Mouse (Mus musculus): ENCODE measurements around the gene Gm9803.

The Gm9803 gene

DNA sequence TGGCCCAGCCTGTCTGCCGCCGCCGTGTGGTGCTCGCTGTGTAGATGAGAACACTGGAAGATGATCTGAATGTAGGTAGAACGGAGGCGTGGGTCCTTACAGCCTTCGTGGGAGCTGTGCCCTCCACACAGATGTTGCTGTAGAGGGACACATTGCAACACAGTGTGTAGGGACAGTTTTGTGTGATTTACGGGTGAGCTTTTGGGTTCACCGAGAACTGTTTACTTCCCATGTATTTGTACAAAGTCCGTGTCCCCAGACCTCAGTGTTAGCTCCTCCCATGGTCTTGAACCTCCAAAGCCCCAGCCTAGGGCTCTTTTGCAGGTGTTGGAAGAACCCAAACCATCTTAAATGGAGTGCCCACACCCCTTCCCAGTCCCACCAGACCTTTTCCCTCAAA is 10.9 kb upstream of the Gm9803 start:
- no peak for DNase-seq (ENCODE audit: low spot score in 2 of 2)

DNA sequence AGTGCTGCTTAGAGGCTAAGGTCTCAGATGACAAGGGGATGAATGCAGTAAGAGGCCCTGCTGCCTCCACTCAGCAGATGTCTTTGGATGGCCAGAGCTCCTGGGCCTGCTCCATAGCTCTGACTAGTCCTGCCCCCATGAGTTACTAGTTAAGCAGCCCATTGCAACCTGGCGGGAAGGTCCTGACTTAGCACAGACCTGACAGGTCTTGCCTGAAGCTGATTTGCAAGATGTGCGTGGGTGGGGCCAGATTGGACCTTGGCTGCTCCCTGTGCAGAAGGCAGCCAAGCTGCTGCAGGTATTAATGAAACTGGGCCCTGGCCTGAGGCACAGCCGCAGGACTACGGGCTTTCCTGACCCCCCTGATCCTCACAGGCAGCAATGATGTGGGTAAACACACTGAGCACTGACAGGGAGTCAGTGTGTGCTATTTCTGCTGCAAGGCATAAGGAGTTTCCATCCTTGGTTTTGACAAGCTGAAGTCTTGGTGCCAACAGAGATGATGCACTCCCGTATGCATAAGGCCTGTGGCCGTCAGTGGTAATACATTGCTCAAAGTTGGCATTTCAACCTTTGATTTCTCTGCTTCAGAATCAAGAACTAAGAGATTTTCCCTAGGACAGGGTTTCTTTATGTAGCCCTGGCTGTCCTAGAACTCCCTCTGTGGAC is 6.8 kb upstream of the Gm9803 start:
- no peak for DNase-seq (ENCODE audit: low spot score in 2 of 2)

DNA sequence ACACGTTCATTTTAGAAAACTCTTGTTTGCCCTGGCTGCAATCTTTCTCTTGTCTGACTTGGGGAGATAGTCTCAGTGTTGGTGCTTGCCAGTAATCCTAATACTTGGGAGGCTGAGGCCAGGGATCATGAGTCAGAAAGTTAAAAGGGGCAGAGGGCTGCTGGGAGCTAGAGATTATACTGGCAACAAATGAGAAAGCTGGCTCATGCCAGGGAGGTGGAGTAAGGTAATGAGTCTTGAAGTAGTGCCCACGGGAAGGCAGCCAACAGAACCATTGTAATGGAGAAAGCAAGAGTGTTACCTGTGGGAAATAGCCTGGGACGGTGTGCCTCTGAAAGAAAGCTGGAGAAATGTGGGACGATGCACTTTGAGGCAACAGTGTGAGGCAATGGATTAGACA is 6.0 kb upstream of the Gm9803 start:
- DNase-seq (ENCODE audit: low spot score in 2 of 2), result no peak

DNA sequence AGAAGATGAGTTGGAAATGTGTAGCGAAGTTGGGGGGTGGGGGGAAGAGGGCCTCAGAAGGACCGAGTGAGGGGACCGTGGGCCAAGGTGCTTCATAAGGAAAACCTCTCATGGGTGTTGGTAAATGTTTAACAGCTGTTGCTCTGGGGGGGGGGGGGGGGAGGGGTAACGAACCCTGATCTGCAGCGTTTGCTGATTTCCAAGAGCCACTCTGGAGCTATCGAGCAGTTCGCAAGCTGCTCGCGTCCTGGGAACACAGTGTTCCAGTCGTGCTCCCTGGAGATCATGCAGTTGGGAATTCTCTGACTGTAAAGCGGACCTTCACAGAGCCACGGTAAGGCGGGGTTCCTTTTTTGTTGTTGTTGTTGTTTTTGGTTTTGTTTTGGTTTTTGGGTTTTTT is 5.5 kb upstream of the Gm9803 start:
- no peak for DNase-seq (ENCODE audit: low spot score in 2 of 2)

DNA sequence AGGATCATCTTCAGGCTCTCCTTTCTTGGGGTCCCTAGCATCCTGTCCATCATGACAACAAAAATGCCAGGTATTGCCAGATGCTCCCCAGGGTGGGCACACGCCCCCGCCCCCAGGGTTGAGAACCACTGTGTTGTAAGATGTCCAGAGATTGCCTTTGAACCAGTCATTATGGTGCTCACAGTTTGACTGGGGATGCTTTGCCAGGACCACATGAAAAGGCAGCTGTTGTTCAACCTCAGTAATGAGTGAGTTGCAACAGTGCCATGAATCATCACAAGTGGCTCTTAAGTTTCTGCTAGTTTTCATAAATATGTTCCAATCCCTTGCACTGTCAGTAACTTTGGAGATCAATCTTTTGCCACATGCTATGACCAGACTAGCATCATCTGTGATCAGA is 3.9 kb upstream of the Gm9803 start:
- no peak for DNase-seq (ENCODE audit: low spot score in 2 of 2)

DNA sequence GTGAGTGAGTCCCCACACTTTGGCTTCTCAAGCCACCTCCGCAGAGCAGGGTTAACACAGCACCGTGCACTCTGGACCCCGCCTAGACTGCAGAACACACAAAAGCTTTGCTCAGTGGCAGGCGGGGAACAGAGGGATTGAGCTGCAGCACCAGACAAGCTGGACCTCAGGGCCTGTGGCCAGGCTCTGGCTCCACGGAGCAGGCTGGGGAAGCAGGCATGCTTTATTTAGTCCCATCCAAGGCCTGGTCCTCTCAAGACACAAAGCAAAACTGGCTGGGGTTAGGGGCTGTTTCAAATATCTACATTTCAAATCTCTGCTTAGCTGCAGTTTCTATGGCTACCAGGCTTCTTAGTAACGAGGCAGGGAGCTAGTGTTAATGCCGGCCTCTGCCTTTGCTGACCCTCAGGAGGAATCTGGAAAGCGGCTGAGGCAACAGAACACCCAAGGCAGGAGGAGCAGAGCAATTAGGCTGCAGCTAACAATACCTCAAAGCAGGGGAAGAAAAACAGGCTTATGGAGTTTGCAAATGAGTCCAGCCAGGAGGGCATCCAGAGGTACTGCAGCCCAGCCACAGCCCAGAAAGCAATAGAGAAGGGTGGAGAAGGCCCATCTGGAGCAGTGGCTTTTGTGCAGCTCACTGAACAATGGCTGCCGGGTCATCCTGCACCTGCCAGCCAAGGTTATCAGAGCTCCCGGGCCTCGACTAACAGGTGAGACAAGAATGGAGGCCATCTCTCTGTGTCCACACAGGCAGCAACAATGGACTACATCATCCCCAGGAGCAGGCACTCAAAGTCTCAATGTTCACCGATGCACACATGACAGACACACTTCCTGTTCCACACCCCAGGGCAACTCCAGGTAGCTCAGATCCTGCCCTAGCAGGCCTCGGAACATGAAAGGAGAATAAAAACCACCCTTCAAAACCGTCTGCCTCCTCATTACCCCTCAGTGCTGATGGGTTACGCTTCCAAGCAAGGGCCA is 3.7 kb downstream of the Gm9803 start:
- DNase-seq (ENCODE audit: low spot score in 2 of 2), result no peak

DNA sequence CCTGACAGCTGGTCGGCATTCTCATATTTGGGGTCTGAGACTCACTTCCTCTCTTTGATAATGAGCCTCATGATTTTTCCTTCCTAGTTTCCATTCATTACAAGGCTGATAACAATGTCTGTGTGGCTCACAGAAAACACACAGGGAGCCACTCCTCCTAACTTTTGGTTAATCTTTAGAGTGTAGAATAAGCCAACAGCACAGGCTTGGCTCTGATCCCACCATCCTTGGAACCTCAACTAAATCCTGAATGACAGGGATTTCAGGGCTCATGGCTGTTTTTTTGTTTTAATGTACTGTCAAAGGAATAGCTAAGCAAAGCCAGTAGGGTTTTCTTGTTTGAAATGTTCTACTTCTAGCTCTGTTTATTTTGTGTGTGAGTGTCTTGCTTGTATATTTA is 10.5 kb downstream of the Gm9803 start:
- no peak for DNase-seq (ENCODE audit: low spot score in 2 of 2)

DNA sequence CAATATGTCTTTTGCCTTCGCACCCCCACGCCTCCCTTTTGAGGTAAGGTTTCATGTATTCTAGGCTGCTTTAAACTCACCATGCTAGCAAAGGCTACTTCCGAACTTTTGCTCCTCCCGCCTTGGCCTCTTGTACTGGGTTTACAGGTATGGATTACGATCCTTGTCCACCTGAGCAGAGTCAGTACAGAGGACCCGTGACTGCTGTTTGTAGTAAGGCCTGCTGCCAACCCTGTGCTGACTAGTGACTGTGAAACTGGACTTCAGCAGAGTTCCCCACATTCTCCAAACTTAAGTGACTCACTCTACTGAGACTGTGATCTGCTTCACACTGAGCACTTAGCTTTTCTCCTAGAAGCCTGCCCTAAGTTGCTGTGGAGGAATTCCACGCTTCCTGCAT is 13.8 kb downstream of the Gm9803 start:
- no peak for DNase-seq (ENCODE audit: low spot score in 2 of 2)

DNA sequence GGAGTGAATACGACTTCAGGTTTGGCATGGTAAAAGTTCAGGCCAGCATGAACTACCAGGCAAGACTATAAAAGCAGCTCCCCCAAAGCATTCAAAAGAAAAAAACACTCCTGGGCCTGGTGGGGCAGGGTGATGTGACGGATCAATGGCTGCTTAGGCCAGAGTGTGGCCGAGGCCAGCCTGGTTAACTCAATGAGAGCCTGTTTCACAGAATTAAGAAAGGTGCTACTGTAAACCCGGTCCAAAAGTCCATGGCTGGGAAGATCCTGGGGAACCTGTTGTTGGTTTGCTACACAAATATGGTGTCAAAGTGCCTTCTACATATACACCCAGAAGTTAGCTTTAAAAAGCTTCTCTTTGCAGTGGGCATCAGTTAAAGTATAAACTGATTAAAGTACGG is 14.9 kb downstream of the Gm9803 start:
- no peak for DNase-seq (ENCODE audit: low spot score in 2 of 2)

DNA sequence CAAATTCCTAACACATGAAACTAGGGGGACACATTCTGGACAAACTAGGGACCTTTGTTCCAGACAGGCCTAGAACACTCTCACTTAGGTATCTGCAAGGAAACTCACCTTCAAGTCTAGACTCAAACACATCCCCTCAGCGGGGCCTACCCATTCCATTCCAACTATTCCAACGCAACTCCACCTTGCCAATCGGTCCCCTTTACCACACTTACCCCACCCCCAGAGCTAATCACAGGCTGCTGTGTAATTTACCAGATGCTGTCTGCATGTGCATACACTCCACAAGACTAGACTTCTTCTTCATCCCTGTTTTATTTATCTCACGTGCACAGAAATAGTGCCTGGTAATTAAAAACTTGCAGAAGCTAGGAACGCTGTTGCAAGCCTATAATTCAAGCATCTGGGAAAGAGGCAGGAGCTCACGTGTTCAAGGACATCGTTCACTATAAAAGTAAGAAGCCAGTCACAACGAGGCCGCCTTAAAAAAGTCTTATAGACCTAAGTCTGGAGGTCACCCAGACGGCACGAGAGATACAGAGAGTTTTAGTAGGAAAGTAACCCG is 15.9 kb downstream of the Gm9803 start:
- DNase-seq (ENCODE audit: low spot score in 2 of 2), result no peak

DNA sequence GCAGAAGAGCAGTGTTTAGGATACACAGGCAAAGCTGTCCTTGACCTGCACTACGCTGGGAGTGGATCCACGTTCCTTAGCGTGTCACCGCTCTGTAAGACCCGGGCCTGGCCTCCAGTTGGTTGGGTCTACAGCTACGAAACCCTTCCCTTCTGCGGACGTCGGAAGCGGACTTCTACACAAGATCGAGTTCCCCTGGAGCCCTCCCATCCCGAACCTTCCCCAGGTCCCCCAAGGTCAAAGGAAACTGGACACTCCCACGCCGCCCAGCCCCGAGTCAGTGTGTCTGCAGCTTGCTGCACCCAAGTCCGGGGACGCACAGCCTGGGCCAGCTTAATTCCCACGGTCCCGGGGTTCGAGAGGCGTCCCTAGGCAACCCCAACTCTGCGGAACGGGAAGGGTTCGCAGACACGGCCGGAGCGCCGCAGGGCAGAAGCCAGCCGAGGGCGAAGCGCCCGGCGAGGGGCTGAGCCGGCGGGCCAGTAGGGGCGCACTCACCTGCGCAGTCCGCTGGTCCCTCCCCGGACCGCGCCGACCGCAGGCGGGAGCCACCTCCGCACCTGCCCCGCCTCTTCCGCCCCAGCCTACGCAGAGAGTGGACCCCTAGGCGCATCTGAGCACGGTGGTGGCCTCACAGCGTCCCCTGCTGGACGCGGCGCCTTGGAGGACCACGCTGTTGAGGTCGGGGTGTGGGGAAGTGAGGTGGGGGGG is 16.7 kb downstream of the Gm9803 start, which contains the start of gene 1700021F05Rik:
Gene 1700021F05Rik, minus strand, starts transcription at position 553 of the 711 bp plus-strand sequence.
- DNase-seq (ENCODE audit: low spot score in 2 of 2), result peak; percentile 95 to 96

DNA sequence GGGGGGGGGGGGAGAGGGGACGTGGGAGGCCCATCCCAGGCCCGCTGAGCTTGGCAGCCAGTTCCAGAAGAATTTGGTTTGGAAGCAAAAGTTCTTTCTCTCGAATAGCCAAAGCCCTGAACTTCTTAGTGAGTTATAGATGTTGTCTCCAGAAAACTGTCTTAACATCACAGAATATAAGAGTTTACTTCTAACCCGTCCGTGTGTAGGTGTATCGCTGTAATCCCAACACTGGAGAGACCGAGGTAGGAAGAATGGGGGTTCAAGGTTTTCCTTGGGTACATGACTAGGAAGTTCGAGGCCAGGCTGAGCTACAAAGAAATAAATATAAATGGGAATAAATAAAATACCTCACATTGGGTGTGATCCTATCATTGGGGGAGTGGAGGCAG is 17.3 kb downstream of the Gm9803 start:
- DNase-seq (ENCODE audit: low spot score in 2 of 2), result no peak

DNA sequence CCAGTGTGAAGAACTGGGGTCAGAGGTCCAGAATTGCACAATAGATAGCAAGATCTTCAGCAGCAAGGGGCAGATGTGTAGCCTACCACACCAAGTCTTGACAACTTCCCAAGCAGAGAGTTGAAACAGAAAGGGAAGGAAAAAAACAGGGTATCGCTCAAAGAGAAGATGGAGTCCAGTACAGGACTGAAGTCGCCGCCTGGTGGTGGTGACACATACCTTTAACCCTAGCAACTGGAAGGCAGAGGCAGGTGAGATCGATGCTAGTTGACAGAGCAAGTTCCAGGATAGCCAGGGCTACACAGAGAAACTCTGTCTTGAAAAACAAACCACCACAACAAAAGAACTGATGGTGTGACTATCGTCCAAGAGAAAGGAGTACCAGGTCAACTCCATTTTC is 25.5 kb downstream of the Gm9803 start:
- DNase-seq (ENCODE audit: low spot score in 2 of 2), result no peak

DNA sequence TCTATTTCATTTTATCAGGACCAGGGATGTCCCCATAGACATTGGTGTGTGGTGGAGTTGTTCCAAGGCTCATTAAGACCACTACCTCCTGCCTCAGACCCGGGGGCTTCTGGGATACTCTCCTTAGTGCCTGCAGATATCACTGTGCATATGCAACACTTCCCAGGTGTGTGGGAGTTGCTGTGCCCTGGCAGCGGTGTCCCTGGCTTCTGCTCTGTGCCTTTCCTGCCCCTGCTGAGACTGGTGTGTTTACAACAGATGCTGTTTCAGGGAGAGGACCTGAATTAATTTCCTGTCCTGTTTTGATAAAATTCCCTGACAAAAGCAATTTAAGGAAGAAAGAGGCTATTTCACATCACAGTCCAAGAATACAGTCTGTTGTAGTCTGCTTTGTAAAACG is 27.0 kb downstream of the Gm9803 start:
- DNase-seq (ENCODE audit: low spot score in 2 of 2), result no peak

DNA sequence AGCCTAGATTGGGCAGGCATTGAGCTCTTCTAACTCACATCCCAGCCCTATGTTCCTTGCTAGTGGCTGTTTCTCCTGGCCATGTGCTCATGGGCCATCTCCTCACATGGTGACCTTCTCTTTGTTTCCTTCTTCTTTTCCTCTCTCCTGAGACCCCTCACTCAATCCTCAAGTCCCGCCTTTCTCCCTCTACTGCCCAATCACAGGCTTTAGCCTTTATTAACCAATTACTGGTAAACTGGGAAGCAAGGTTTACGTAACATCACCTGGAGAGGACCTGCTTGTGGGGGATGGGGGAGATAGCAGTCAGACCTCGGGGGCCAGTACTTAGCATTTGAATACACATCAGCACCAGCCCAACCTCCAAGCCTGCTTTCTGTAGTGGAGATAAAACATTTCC is 27.5 kb downstream of the Gm9803 start:
- no peak for DNase-seq (ENCODE audit: low spot score in 2 of 2)

DNA sequence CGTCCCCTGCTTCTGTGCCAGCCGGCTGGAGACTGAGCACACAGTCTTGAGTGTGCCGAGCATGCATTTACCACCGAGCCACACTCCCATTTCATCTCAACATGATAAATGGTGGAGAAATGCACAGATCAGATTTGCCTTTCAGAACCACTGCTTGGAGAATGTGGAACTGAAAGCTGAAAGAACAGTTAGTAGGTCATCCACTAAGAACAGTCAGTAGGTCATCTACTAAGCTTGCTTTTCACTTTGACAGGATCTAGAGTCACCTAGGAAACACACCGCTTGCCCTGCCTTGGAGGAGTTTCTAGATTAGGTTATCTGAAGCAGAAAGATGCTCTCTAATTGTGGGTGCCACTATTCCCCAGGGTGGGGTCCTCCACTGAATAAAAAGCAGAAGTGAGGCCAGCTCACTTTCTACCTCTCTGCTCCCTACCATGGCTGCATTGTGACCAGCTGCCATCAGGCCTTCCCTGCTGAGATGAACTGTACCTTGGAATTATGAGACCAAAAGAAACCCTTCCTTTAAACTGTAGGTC is 33.8 kb downstream of the Gm9803 start:
- DNase-seq (ENCODE audit: low spot score in 2 of 2), result no peak

DNA sequence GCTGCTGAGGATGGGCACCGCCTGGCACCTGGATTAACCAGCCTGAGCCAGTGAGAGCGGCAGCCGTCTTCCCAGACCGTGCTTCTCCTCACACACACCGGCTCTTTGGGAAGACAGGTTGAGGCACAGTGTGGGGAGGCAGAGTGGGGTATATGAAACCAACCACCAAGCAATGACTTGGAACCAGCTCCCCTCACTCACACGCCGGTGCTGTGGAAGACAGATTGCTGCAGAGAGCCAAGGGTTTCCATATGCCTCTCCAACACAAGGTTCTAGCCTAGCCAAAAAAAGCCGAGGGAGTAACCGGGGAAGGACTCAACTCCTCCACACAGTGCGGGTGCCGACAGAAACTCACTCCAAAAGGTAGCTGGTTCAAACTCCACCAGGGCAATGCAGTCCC is 35.4 kb downstream of the Gm9803 start:
- no peak for DNase-seq (ENCODE audit: low spot score in 2 of 2)

DNA sequence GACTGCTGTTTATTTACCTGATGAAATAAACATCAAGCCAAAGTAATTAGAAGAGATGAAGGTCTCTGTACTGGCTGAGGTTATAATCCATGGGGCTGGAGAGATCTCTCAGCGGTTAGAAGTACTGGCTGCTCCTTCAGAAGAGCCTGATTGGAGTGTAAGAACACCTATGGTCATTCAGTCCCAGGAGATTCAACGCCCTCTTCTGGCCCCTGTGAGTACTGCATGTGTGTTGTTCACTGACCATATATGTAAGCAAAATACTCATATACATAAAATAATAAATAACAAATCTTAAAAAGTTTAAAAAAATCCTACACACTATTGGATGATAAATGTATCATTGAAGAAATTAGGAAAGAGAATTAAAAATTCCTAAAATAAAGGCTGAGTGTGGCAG is 36.9 kb downstream of the Gm9803 start:
- no peak for DNase-seq (ENCODE audit: low spot score in 2 of 2)

DNA sequence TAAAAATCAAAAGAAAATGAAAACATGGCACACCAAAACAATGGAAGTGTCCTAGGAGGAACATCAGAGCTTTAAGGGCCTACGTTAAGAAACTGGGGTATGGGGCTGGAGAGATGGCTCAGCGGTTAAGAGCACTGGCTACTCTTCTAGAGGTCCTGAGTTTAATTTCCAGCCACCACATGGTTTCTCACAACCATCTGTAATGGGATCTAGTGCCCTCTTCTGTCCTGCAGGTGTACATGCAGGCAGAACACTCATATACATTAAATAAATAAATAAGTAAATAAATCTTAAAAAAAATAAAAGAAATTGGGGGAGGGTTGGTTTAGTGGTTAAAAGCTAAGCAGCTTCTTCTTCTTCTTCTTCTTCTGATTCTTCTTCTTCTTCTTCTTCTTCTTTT is 37.4 kb downstream of the Gm9803 start:
- no peak for DNase-seq (ENCODE audit: low spot score in 2 of 2)
